Mouse (Mus musculus) E14TG2a.4 (cell line): ENCODE measurements around the gene Gadl1.

ENCODE experiments used
- CTCF ChIP-seq: conservative IDR thresholded peaks from 2 replicates; pipeline ENCODE4 v1.5.1; 2014; ENCODE audit warnings: low read length
- NANOG ChIP-seq: IDR thresholded peaks from 2 replicates; pipeline ENCODE4 v1.6.1; 2014; ENCODE audit warnings: borderline replicate concordance, low read length, mixed read lengths
- POU5F1 ChIP-seq: IDR thresholded peaks from 2 replicates; pipeline ENCODE4 v1.6.1; 2014; ENCODE audit warnings: low read length, borderline replicate concordance

DNA sequence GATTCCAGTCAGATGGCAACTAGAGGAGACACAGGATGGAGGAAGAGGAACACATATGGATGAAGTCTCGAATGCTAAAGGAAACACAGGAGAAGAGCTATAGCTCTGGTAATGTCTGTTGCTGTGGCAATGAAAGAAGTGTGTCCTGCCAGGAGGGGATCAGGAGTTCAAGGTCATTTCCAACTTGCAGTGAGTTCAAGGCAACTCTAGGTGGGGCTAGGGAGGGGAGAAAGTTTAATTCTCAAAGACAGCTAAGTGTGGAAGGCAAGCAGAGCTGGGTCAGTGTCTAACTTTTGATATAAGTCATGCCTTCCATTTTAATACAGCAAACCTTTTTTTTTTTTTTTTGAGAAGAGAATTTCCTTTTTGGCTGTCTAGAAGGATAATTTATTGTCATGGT lies 140.7 kb downstream of the Gadl1 start:
- TF ChIP-seq CTCF (peak; percentile 23; the same call in 1 of the 2 replicates), POU5F1 (no peak), NANOG (no peak)
